Mouse (Mus musculus) embryonic fibroblast, embryonic 13.5 days (primary cell): ENCODE results near the gene Llgl2. TPM values are rescaled to one million over a fixed set of nuclear protein-coding genes. Genes with fewer than 3 reads are reported as not detected.

ENCODE experiments used
- H3K27ac ChIP-seq: 2 replicates; pipeline ENCODE4 v1.5.1; 2012; ENCODE audit warnings: low read length, control low read depth, inconsistent platforms; ENCODE audit not compliant: insufficient read depth
- H3K4me1 ChIP-seq: 2 replicates; pipeline ENCODE4 v1.6.1; 2011; ENCODE audit warnings: low read length; ENCODE audit not compliant: control insufficient read depth, insufficient read depth
- H3K4me3 ChIP-seq: 2 replicates; pipeline ENCODE4 v1.5.1; 2011; ENCODE audit warnings: mild to moderate bottlenecking, control low read depth, low read length; ENCODE audit not compliant: insufficient read depth
- CTCF ChIP-seq: IDR thresholded peaks from 2 replicates; pipeline ENCODE4 v1.5.1; 2011; ENCODE audit warnings: mild to moderate bottlenecking, control low read depth, low read length, moderate library complexity, borderline replicate concordance; ENCODE audit not compliant: insufficient read depth
- POLR2A ChIP-seq: IDR thresholded peaks from 2 replicates; pipeline ENCODE4 v1.6.1; 2011; ENCODE audit warnings: low read depth, mild to moderate bottlenecking, control low read depth, low read length, moderate library complexity
- polyA plus RNA-seq: library from polyadenylated mRNA; stranded (reverse); fragments of >200 nt; gene quantifications from 2 replicates; pipeline ENCODE4 v1.2.4, GENCODE M21; 2011; ENCODE audit warnings: low read depth; ENCODE audit not compliant: missing spikeins, insufficient read length

The Llgl2 gene
- polyA plus RNA-seq, 1 experiment = 3.7 TPM

GRCm38 (mm10) chr11:115872437-115872836 is 48.6 kb downstream of the Llgl2 start:
- Histone ChIP-seq H3K4me1 (no peaks in the 10 kb centered on the region), H3K4me3 (no peak overlapping the region), H3K27ac (no peak overlapping the region)
- TF ChIP-seq CTCF (no peak), POLR2A (no peak)

- Histone ChIP-seq H3K27ac (no peak overlapping the region), H3K4me1 (no peaks in the 10 kb centered on the region), H3K4me3 (no peak overlapping the region)
- TF ChIP-seq CTCF (no peak), POLR2A (no peak)
Measured at GRCm38 (mm10) chr11:115875935-115876334, 52.1 kb downstream of the Llgl2 start.

- TF ChIP-seq CTCF (no peak), POLR2A (no peak)
- no peak overlapping the region for H3K27ac ChIP-seq
- no peaks in the 10 kb centered on the region for H3K4me1 ChIP-seq
- no peak overlapping the region for H3K4me3 ChIP-seq
Measured at GRCm38 (mm10) chr11:115876438-115876837, 52.6 kb downstream of the Llgl2 start.

GRCm38 (mm10) chr11:115877174-115877755 is 53.4 kb downstream of the Llgl2 start:
- H3K4me1 ChIP-seq = no peaks in the 10 kb centered on the region
- H3K4me3 ChIP-seq = no peak overlapping the region
- TF ChIP-seq CTCF (no peak), POLR2A (no peak)
- no peak overlapping the region for H3K27ac ChIP-seq

- Histone ChIP-seq H3K27ac (no peak overlapping the region), H3K4me1 (no peaks in the 10 kb centered on the region), H3K4me3 (no peak overlapping the region)
- TF ChIP-seq POLR2A = no peak
Measured at GRCm38 (mm10) chr11:115878071-115878470, 54.2 kb downstream of the Llgl2 start.

GRCm38 (mm10) chr11:115881002-115881401 is 57.2 kb downstream of the Llgl2 start:
- Histone ChIP-seq H3K27ac (no peak overlapping the region), H3K4me3 (no peak overlapping the region), H3K4me1 (no peaks in the 10 kb centered on the region)
- TF ChIP-seq POLR2A (no peak), CTCF (peak; percentile 60)

- no peak for TF ChIP-seq POLR2A
- TF ChIP-seq CTCF = no peak
- no peak overlapping the region for H3K4me3 ChIP-seq
- H3K4me1 ChIP-seq = no peaks in the 10 kb centered on the region
- no peak overlapping the region for H3K27ac ChIP-seq
Measured at GRCm38 (mm10) chr11:115883251-115883650, 59.4 kb downstream of the Llgl2 start.

GRCm38 (mm10) chr11:115884361-115884760 is 60.5 kb downstream of the Llgl2 start:
- no peak for TF ChIP-seq POLR2A
- no peak for TF ChIP-seq CTCF
- no peak overlapping the region for H3K27ac ChIP-seq
- H3K4me1 ChIP-seq = no peaks in the 10 kb centered on the region
- no peak overlapping the region for H3K4me3 ChIP-seq

- TF ChIP-seq CTCF = no peak
- no peak for TF ChIP-seq POLR2A
- Histone ChIP-seq H3K4me1 (no peaks in the 10 kb centered on the region), H3K4me3 (no peak overlapping the region), H3K27ac (no peak overlapping the region)
Measured at GRCm38 (mm10) chr11:115885281-115885680, 61.4 kb downstream of the Llgl2 start.

GRCm38 (mm10) chr11:115886446-115886845 is 62.6 kb downstream of the Llgl2 start:
- H3K27ac ChIP-seq = no peak overlapping the region
- H3K4me3 ChIP-seq = no peak overlapping the region
- no peaks in the 10 kb centered on the region for H3K4me1 ChIP-seq
- TF ChIP-seq POLR2A (no peak), CTCF (no peak)

GRCm38 (mm10) chr11:115888020-115888419 is 64.2 kb downstream of the Llgl2 start:
- TF ChIP-seq CTCF = no peak
- no peak for TF ChIP-seq POLR2A
- Histone ChIP-seq H3K27ac (no peak overlapping the region), H3K4me3 (no peak overlapping the region), H3K4me1 (no peaks in the 10 kb centered on the region)

GRCm38 (mm10) chr11:115889159-115889558 is 65.3 kb downstream of the Llgl2 start:
- Histone ChIP-seq H3K4me1 (no peaks in the 10 kb centered on the region), H3K27ac (no peak overlapping the region), H3K4me3 (no peak overlapping the region)
- TF ChIP-seq CTCF = no peak
- no peak for TF ChIP-seq POLR2A
